Mouse (Mus musculus) heart, embryonic 11.5 days (tissue): ENCODE measurements around the gene Mad2l1bp. TPM values are rescaled to one million over a fixed set of nuclear protein-coding genes. Genes with fewer than 3 reads are reported as not detected.

Experiments used
- ATAC-seq: fragments of 200-750 bp; cut with Nextera tagmentation; replicated peaks from 2 replicates; pipeline ENCODE4 v1.8.0; 2017; ENCODE audit warnings: moderate library complexity; ENCODE audit not compliant: insufficient number of reproducible peaks, low FRiP score, low TSS enrichment
- H3K27ac ChIP-seq: fragments of 300-500 bp; sonication (generic); 2 replicates; pipeline ENCODE4 v1.5.1; 2014; ENCODE audit warnings: mild to moderate bottlenecking, low read depth, low read length
- H3K27me3 ChIP-seq: fragments of 300-500 bp; sonication (generic); 2 replicates; pipeline ENCODE4 v1.6.1; 2014; ENCODE audit warnings: mild to moderate bottlenecking, low read length, mixed read lengths; ENCODE audit not compliant: control insufficient read depth, insufficient read depth
- H3K36me3 ChIP-seq: fragments of 300-500 bp; sonication (generic); 2 replicates; pipeline ENCODE4 v1.6.1; 2014; ENCODE audit warnings: mild to moderate bottlenecking, low read length, moderate library complexity, mixed read lengths; ENCODE audit not compliant: control insufficient read depth, insufficient read depth
- H3K4me1 ChIP-seq: fragments of 300-500 bp; sonication (generic); 2 replicates; pipeline ENCODE4 v1.6.1; 2014; ENCODE audit warnings: low read length; ENCODE audit not compliant: control insufficient read depth, insufficient read depth
- H3K4me2 ChIP-seq: fragments of 300-500 bp; sonication (generic); 2 replicates; pipeline ENCODE4 v1.6.1; 2014; ENCODE audit warnings: mild to moderate bottlenecking, moderate library complexity
- H3K4me3 ChIP-seq: fragments of 300-500 bp; sonication (generic); 2 replicates; pipeline ENCODE4 v1.5.1; 2014; ENCODE audit warnings: low read depth, low read length
- H3K9ac ChIP-seq: fragments of 300-500 bp; sonication (generic); 2 replicates; pipeline ENCODE4 v1.6.1; 2014; ENCODE audit warnings: mild to moderate bottlenecking, low read depth, low read length, moderate library complexity
- H3K9me3 ChIP-seq: fragments of 300-500 bp; sonication (generic); replicated peaks from 2 replicates; pipeline ENCODE4 v1.6.1; 2016; ENCODE audit warnings: low read length; ENCODE audit not compliant: control insufficient read depth
- WGBS: fragments of 180-500 bp; shearing (Covaris S2); extraction: QIAGEN DNeasy Blood & Tissue Kit; methylation state at CpG from one replicate; pipeline ENCODE4 v1.1.7; 2014; ENCODE audit not compliant: insufficient replicate concordance; 5-methylcytosine and 5-hydroxymethylcytosine counted together
- polyA plus RNA-seq: library from polyadenylated mRNA; unstranded; fragments of >200 nt; fragmentation: Nextera tagmentation; extraction: Ambion mirVana; gene quantifications from 2 replicates; pipeline ENCODE4 v1.2.1, GENCODE M21; 2014

Gene Mad2l1bp
- polyA plus RNA-seq, 1 experiment from 2014 or later, result 39.8 TPM

DNA sequence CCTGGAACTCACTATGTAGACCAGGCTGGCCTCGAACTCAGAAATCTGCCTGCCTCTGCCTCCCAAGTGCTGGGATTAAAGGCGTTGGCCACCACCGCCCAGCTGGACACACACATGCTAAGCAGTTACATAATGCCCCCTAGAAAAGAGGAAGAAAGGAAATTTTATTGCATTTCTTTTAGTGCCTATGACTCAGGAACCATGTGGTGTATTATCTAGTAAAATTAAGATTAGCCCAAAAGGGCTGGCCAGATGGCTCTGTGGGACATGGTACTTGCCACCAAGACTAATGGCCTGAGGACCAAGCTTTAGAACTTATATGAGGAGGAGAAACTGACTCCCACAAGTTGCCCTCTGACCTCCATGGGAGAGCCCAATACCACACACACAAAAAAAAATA lies 13.5 kb downstream of the Mad2l1bp start:
- no peak overlapping the region for H3K4me3 ChIP-seq
- no peaks in the 10 kb centered on the region for H3K27me3 ChIP-seq
- ATAC-seq, result no peak
- peaks cover 15% of the 10 kb centered on the region for H3K4me1 ChIP-seq
- 0 out of 2 replicates have a peak, but pooled peaks cover 3% of the 10 kb centered on the region for H3K36me3 ChIP-seq
- 86% methylated on average over 3 of the region's 3 CpGs for WGBS
- no peak overlapping the region for H3K4me2 ChIP-seq
- no peaks in the 10 kb centered on the region for H3K9me3 ChIP-seq
- H3K9ac ChIP-seq, result no peak overlapping the region
- H3K27ac ChIP-seq, result no peak overlapping the region

DNA sequence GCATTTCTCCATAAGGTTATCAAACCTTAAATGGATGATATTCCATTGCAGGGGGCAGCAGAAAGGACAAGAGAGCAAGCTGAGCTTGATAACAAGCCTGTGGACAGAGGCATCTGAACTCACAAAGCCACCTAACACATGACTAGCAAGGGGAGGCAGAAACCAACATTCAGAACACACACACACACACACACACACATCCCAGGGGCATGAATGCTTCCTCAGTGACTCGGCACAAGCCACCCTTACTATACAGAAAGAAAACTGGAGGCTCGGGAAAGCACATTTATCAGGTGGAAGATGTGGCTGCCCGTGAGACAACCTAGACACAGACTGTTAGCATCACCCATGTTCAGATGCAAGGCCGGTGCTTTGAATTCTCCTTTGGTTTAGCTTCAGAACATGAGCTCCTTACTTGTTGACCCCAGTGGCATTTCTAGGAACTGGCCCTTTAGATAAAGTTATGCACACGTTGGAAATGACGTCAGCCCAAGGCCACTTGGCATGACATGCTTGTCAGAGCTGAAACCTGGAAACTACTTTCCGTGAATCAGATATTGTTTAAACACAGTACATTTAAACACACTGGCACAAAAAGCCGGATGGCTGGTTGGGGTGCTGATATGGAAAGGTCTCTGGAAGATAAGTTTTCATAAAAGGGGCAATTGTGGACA lies 14.7 kb downstream of the Mad2l1bp start:
- Histone ChIP-seq H3K9ac (no peak overlapping the region), H3K9me3 (no peaks in the 10 kb centered on the region), H3K4me2 (no peak overlapping the region), H3K27me3 (no peaks in the 10 kb centered on the region), H3K4me3 (no peak overlapping the region), H3K27ac (no peak overlapping the region), H3K36me3 (0 out of 2 replicates have a peak, but pooled peaks cover 3% of the 10 kb centered on the region), H3K4me1 (peaks cover 6% of the 10 kb centered on the region)
- ATAC-seq, result no peak
- WGBS, result 59% methylated on average over 8 of the region's 8 CpGs

DNA sequence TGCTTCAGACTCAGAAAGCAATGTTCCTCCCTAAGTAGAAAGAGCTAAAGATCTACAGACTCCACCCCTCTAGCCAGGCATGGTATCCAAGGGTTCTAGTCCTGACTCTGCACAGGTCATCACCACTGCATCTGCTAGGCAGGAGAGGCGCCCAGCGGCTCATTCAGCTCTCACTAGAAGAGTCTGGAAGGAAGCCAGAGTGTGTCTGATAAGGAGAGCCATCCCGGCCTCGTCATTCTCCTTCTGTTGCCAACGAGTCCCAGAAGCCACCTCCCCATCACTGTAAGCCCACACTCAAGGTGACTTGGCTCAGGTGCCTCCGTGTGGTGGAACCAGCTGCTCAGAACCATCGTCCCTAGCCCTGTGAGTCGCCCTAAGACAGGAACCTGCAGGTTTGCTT lies 20.5 kb downstream of the Mad2l1bp start:
- no peak overlapping the region for H3K9ac ChIP-seq
- peaks cover 17% of the 10 kb centered on the region for H3K36me3 ChIP-seq
- no peaks in the 10 kb centered on the region for H3K27me3 ChIP-seq
- no peak for ATAC-seq
- no peak overlapping the region for H3K4me3 ChIP-seq
- 38% methylated on average over 8 of the region's 8 CpGs for WGBS
- no peak overlapping the region for H3K27ac ChIP-seq
- H3K4me2 ChIP-seq, result no peak overlapping the region
- H3K9me3 ChIP-seq, result no peaks in the 10 kb centered on the region
- H3K4me1 ChIP-seq, result peaks cover 3% of the 10 kb centered on the region; the same call in 1 of the 2 replicates

DNA sequence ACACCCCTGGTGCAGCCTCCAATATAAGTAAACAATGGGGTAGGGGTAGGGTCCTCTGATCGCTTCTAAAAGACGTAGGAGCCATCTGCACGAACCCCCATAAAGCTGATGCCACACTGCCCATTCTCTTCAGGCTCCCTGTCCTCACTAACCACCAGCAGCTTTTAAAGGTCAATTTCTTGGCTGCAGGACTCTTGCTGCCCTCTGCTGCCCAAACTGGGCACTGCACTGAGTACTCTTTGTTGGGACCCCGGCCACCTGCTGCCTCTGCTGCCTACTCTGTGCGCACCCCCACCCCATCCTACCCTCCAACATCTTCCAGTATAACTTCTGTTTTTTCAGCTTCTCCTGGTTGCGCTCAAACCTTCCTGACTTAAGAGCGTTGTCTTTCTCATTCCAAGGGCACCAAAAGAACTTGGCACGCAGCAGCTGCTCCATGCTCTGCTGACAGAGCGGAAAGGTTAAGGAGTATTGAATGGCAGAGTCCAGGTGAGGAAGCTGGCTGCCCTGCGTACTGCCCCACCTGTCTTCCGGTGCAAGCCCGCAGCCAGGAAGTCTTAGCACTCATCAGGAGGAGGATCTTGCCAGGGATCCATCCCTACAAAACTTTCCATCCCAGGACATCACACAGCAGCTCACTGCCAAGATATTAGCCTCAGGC lies 21.2 kb downstream of the Mad2l1bp start:
- Histone ChIP-seq H3K36me3 (peaks cover 22% of the 10 kb centered on the region), H3K27me3 (no peaks in the 10 kb centered on the region), H3K4me2 (no peak overlapping the region), H3K27ac (no peak overlapping the region), H3K4me1 (peaks cover 3% of the 10 kb centered on the region; the same call in 1 of the 2 replicates), H3K9ac (0 out of 2 replicates have a peak overlapping the region, but pooled peaks have one; percentile 22), H3K9me3 (no peaks in the 10 kb centered on the region), H3K4me3 (no peak overlapping the region)
- ATAC-seq, result no peak
- WGBS, result 16% methylated on average over 12 of the region's 12 CpGs

DNA sequence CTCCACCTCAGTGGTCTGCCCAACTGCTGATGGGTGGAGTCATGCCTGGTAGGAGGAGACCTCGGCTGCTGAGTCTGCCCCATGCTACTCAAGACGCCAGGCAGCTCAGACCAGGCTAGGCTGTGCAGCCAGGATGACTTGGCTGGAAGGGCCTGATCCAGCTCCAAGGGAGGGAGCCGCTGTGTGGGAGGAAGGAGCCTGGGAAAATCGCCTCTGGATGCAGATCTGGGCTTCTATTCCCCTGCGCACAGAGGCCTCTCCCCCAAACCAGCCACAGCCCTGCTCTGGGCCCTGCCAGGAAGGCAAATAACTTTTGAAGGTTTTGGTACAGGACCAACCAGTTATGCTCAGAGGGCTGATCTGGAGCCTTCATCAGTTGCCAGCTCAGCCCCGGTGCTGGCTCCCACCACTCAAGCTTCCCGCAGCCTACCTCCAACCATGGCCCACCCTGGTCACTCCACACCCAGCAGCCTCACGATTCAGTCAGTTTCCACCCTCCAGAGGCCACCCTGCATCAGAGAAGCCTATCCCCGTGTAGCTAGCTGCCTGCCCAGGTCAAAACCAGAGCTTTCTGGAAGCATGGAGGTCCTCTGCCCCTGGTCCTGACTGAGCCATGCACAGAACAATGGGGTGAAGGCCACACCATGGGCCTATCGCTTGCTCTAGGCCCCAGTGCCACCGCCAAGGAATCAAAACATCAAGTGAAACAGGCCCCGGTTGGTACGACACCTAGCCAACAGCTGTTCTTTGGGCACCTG lies 23.4 kb downstream of the Mad2l1bp start:
- Histone ChIP-seq H3K4me2 (no peak overlapping the region), H3K36me3 (peaks cover 36% of the 10 kb centered on the region), H3K4me3 (no peak overlapping the region), H3K9me3 (no peaks in the 10 kb centered on the region), H3K27me3 (no peaks in the 10 kb centered on the region), H3K9ac (no peak overlapping the region), H3K4me1 (peaks cover 3% of the 10 kb centered on the region; the same call in 1 of the 2 replicates), H3K27ac (no peak overlapping the region; the same call in 1 of the 2 replicates)
- no peak for ATAC-seq
- WGBS, result 75% methylated on average over 13 of the region's 13 CpGs

DNA sequence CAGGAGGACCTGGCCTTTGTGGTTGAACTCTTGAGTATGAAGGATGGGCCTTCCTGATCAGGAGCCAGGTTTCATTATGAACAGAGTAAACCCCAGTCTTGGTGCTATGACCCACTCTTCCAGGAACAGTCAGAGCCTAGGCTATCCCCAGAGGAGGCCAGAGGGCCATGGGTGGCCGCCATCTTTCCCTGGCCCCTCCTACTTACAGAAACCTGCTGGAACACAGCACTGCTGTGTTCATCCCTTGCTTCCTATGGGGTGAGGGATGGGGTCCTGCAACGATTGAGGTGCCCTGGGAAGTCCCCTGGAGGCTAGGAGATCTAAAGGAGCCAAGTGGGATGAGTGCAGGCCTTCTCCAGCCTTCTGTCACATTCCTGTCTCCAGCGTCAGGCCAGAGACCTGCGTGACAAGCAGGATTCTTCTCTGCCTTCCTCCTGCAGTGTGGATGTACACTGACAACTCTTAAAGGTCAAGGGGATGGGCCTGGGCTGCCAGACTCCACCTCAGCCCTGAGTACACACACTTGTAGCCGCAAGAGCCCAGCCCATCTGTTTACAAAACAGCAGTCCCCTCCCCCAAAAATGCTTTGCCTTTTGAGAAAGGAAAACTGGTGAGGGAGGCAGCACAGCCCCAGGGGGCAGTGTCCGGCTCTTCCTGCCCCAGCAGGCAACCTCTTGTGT lies 25.4 kb downstream of the Mad2l1bp start:
- no peak overlapping the region for H3K9ac ChIP-seq
- H3K27ac ChIP-seq, result no peak overlapping the region
- ATAC-seq, result no peak
- H3K4me1 ChIP-seq, result peaks cover 3% of the 10 kb centered on the region; the same call in 1 of the 2 replicates
- no peaks in the 10 kb centered on the region for H3K9me3 ChIP-seq
- H3K4me3 ChIP-seq, result no peak overlapping the region
- no peaks in the 10 kb centered on the region for H3K27me3 ChIP-seq
- H3K36me3 ChIP-seq, result peaks cover 51% of the 10 kb centered on the region
- WGBS, result 74% methylated on average over 6 of the region's 6 CpGs
- no peak overlapping the region for H3K4me2 ChIP-seq

DNA sequence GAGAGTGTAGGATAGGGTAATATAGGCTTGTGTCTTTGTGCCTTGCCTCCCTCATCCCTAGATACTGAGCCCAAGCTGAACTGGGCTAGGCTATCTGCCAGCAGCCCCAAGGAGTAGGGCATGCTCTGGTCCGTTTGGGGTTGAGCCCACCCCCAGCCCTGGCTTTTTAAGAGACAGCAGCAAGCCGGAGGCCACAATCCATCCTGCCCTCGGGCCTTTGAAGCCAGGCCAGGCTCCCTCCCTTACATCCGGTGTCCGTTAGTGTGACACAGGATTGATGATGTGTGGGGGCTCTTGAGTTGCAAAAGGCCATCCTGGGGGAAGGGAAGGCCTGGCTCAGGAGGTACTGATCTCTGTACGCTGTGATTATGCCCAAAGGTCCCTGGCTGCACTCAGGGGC lies 26.7 kb downstream of the Mad2l1bp start:
- Histone ChIP-seq H3K4me3 (no peak overlapping the region), H3K27me3 (no peaks in the 10 kb centered on the region), H3K9ac (no peak overlapping the region), H3K27ac (no peak overlapping the region), H3K9me3 (no peaks in the 10 kb centered on the region), H3K4me2 (no peak overlapping the region), H3K36me3 (peaks cover 51% of the 10 kb centered on the region), H3K4me1 (no peaks in the 10 kb centered on the region)
- ATAC-seq, result no peak
- WGBS, result 80% methylated on average over 6 of the region's 6 CpGs

DNA sequence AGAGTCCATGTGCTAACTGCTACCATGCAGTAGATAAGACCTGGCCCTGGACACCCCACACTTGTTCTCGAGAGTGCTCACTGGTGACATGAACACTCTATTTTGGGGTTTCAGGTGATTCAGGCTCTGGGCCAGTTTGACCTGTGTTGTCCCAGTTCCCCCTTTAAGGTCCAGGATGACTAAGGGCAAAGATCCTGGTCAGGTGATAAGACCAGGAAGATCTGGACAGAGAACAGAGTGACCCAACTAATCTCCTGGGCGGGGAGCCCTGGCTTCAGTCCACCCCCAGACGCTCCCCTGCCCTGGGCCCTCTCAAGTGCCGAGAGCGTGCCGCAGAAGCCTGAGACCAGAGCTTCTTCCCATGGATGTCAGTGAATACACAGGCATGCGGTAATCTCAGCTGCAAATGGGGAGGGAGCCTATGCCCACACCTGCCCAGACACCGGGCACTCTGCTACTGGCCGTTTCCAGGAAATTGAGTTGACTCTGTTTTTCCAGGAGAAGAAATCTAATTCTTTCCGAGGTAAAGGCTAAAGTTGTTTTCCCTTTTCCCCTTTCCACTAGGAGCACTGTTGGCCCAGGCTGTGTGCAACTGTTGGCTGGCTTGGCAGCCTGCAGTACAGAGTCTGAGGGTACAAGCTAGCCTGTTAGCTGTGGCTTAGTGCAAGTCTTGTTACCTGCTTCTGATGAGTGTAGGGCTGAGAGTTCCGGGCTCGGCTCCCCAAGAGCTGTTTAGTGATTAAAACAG lies 29.2 kb downstream of the Mad2l1bp start:
- 78% methylated on average over 12 of the region's 12 CpGs for WGBS

More for the DNA sequence above, 29.2 kb downstream of the Mad2l1bp start:
- Histone ChIP-seq H3K36me3 (peaks cover 53% of the 10 kb centered on the region), H3K27me3 (no peaks in the 10 kb centered on the region), H3K4me2 (no peak overlapping the region), H3K9ac (no peak overlapping the region), H3K4me3 (no peak overlapping the region), H3K9me3 (no peaks in the 10 kb centered on the region), H3K4me1 (no peaks in the 10 kb centered on the region), H3K27ac (no peak overlapping the region)
- ATAC-seq, result no peak
